Mouse (Mus musculus) spleen, adult 2 months (tissue): ENCODE measurements around the gene Tbxas1. TPM values are rescaled to one million over a fixed set of nuclear protein-coding genes. Genes with fewer than 3 reads are reported as not detected.

Source experiments
- DNase-seq, 2 experiments: peaks; one replicate each; pipeline versions ENCODE4 v3.0.0 to v3.0.0-alpha.2; 2012 to 2021; ENCODE audit warnings: low spot score in 2 of 2, low read depth in 1 of 2
- H3K27ac ChIP-seq: fragments of 200-500 bp; 2 replicates; pipeline ENCODE4 v1.5.1; 2012; ENCODE audit warnings: low read length, inconsistent platforms; ENCODE audit not compliant: insufficient read depth
- H3K27me3 ChIP-seq: fragments of 200-500 bp; 2 replicates; pipeline ENCODE4 v1.6.1; 2012; ENCODE audit warnings: mild to moderate bottlenecking, moderate library complexity, low read length, inconsistent platforms; ENCODE audit not compliant: control insufficient read depth, insufficient read depth
- H3K36me3 ChIP-seq: fragments of 200-500 bp; 2 replicates; pipeline ENCODE4 v1.6.1; 2012; ENCODE audit warnings: mild to moderate bottlenecking, low read length, inconsistent platforms; ENCODE audit not compliant: control insufficient read depth, insufficient read depth
- H3K4me1 ChIP-seq: fragments of 200-500 bp; 2 replicates; pipeline ENCODE4 v1.6.1; 2011; ENCODE audit warnings: inconsistent platforms; ENCODE audit not compliant: control insufficient read depth, insufficient read depth, insufficient read length
- H3K4me3 ChIP-seq: fragments of 200-500 bp; 2 replicates; pipeline ENCODE4 v1.5.1; 2011; ENCODE audit warnings: mild to moderate bottlenecking, inconsistent platforms; ENCODE audit not compliant: insufficient read depth, insufficient read length; ENCODE audit errors: extremely low read depth
- CTCF ChIP-seq: fragments of 200-500 bp; IDR thresholded peaks from 2 replicates; pipeline ENCODE4 v1.5.1; 2011; ENCODE audit warnings: mild to moderate bottlenecking, inconsistent platforms; ENCODE audit not compliant: insufficient read depth, insufficient read length, insufficient replicate concordance; ENCODE audit errors: extremely low read depth
- POLR2A ChIP-seq: fragments of 200-500 bp; IDR thresholded peaks from 2 replicates; pipeline ENCODE4 v1.6.1; 2011; ENCODE audit warnings: low read depth, low read length, inconsistent platforms
- WGBS: fragments of 180-500 bp; shearing (Covaris S2); methylation state at CpG from one replicate; pipeline ENCODE4 v1.1.7; 2018; 5-methylcytosine and 5-hydroxymethylcytosine counted together
- polyA plus RNA-seq: library from polyadenylated mRNA; depleted of rRNA; stranded (reverse); fragments of >200 nt; gene quantifications from 2 replicates; pipeline ENCODE4 v1.2.3, GENCODE M21; 2012

Tbxas1 gene
- polyA plus RNA-seq, 1 experiment, result 14.0 TPM

- H3K27ac ChIP-seq, result no peak overlapping the region
- no peak overlapping the region for H3K4me3 ChIP-seq
- no peaks in the 10 kb centered on the region for H3K27me3 ChIP-seq
- WGBS, result 85% methylated on average over 9 of the region's 9 CpGs
- TF ChIP-seq POLR2A (no peak), CTCF (no peak)
- DNase-seq, result no peak
- no peaks in the 10 kb centered on the region for H3K36me3 ChIP-seq
- no peaks in the 10 kb centered on the region for H3K4me1 ChIP-seq
Observed at GRCm38 (mm10) chr6:39040451-39040850, 165.2 kb downstream of the Tbxas1 start.

- DNase-seq, result no peak
- Histone ChIP-seq H3K4me3 (no peak overlapping the region), H3K27me3 (no peaks in the 10 kb centered on the region), H3K27ac (no peak overlapping the region), H3K4me1 (no peaks in the 10 kb centered on the region), H3K36me3 (no peaks in the 10 kb centered on the region)
- TF ChIP-seq POLR2A, result no peak
- no peak for TF ChIP-seq CTCF
- WGBS, result 84% methylated on average over 5 of the region's 5 CpGs
Observed at GRCm38 (mm10) chr6:39049141-39049540, 173.9 kb downstream of the Tbxas1 start.

- H3K4me1 ChIP-seq, result peaks cover 4% of the 10 kb centered on the region; the same call in 1 of the 2 replicates
- H3K27ac ChIP-seq, result no peak overlapping the region
- H3K36me3 ChIP-seq, result no peaks in the 10 kb centered on the region
- 80% methylated on average over 6 of the region's 6 CpGs for WGBS
- TF ChIP-seq POLR2A, result no peak
- no peak for TF ChIP-seq CTCF
- no peak overlapping the region for H3K4me3 ChIP-seq
- DNase-seq, result no peak
- no peaks in the 10 kb centered on the region for H3K27me3 ChIP-seq
Observed at GRCm38 (mm10) chr6:39050836-39051235, 175.6 kb downstream of the Tbxas1 start.

- H3K4me1 ChIP-seq, result peaks cover 4% of the 10 kb centered on the region; the same call in 1 of the 2 replicates
- H3K27ac ChIP-seq, result no peak overlapping the region
- no peaks in the 10 kb centered on the region for H3K27me3 ChIP-seq
- DNase-seq, result no peak
- TF ChIP-seq CTCF, result no peak
- no peak for TF ChIP-seq POLR2A
- no peaks in the 10 kb centered on the region for H3K36me3 ChIP-seq
- no peak overlapping the region for H3K4me3 ChIP-seq
- WGBS, result 74% methylated on average over 9 of the region's 9 CpGs
Observed at GRCm38 (mm10) chr6:39051799-39052556, 176.8 kb downstream of the Tbxas1 start.

- Histone ChIP-seq H3K4me3 (no peak overlapping the region), H3K27me3 (no peaks in the 10 kb centered on the region), H3K27ac (no peak overlapping the region), H3K4me1 (peaks cover 4% of the 10 kb centered on the region; the same call in 1 of the 2 replicates), H3K36me3 (no peaks in the 10 kb centered on the region)
- 88% methylated on average over 4 of the region's 4 CpGs for whole genome bisulfite sequencing
- TF ChIP-seq CTCF (no peak), POLR2A (no peak)
- DNase-seq, result no peak
Observed at GRCm38 (mm10) chr6:39052636-39053035, 177.4 kb downstream of the Tbxas1 start.

- no peak overlapping the region for H3K4me3 ChIP-seq
- no peaks in the 10 kb centered on the region for H3K36me3 ChIP-seq
- H3K27ac ChIP-seq, result no peak overlapping the region
- DNase-seq, result no peak
- no peak for TF ChIP-seq CTCF
- no peak for TF ChIP-seq POLR2A
- 80% methylated on average over 13 of the region's 13 CpGs for WGBS
- H3K27me3 ChIP-seq, result no peaks in the 10 kb centered on the region
- H3K4me1 ChIP-seq, result peaks cover 4% of the 10 kb centered on the region; the same call in 1 of the 2 replicates
Observed at GRCm38 (mm10) chr6:39054206-39054864, 179.1 kb downstream of the Tbxas1 start.

- 54% methylated on average over 6 of the region's 6 CpGs for WGBS
- DNase-seq, result no peak
- Histone ChIP-seq H3K27ac (no peak overlapping the region), H3K4me1 (peaks cover 6% of the 10 kb centered on the region; the same call in 1 of the 2 replicates), H3K36me3 (no peaks in the 10 kb centered on the region), H3K4me3 (no peak overlapping the region), H3K27me3 (no peaks in the 10 kb centered on the region)
- TF ChIP-seq POLR2A, result no peak
- TF ChIP-seq CTCF, result no peak
Observed at GRCm38 (mm10) chr6:39054878-39055508, 179.8 kb downstream of the Tbxas1 start.
